Mouse (Mus musculus) adrenal gland, postnatal 0 days (tissue): ENCODE measurements around the gene Zfr2. TPM values are rescaled to one million over a fixed set of nuclear protein-coding genes. Genes with fewer than 3 reads are reported as not detected.
A peak's percentile ranks its signal among the peaks of the same experiment; 100 is the strongest.

Experiments used
- microRNA-seq: library from miRNA; unstranded; fragments of <30 nt; microRNA quantifications from one replicate; pipeline ENCODE4, GENCODE M21; 2016; ENCODE audit warnings: borderline replicate concordance; ENCODE audit not compliant: insufficient number of aligned reads
- polyA plus RNA-seq: library from polyadenylated mRNA; unstranded; fragments of >200 nt; fragmentation: Nextera tagmentation; extraction: Ambion mirVana; gene quantifications from 2 replicates; pipeline ENCODE4 v1.2.1, GENCODE M21; 2015

Gene Zfr2
- polyA plus RNA-seq = 5.5 and 7.2 TPM in 2 replicates

GRCm38 (mm10) chr10:81232580-81233225, at the start of gene Zfr2:
TSS of gene Zfr2 (plus strand) at chr10:81233155.

GRCm38 (mm10) chr10:81183805-81184204, 49.1 kb upstream of the Zfr2 start, which contains the start of gene 4930442H23Rik:
TSS of gene 4930442H23Rik (minus strand) at chr10:81183849.

GRCm38 (mm10) chr10:81201807-81202758, 30.9 kb upstream of the Zfr2 start, which contains the start of gene Nmrk2:
TSS of gene Nmrk2 (minus strand) at chr10:81202051.

GRCm38 (mm10) chr10:81230438-81231332, 2.3 kb upstream of the Zfr2 start, which contains the start of gene Atcay:
TSS of gene Atcay (minus strand) at chr10:81230833.

GRCm38 (mm10) chr10:81252424-81253419, 19.8 kb downstream of the Zfr2 start, which contains the start of gene Matk:
TSS of gene Matk (plus strand) at chr10:81252935.

GRCm38 (mm10) chr10:81266211-81267105, 33.5 kb downstream of the Zfr2 start, which contains the start of the genes Mrpl54 and Apba3:
TSS of gene Mrpl54 (minus strand) at chr10:81266934.
TSS of gene Apba3 (plus strand) at chr10:81266960.

GRCm38 (mm10) chr10:81291511-81292104, 58.7 kb downstream of the Zfr2 start, which contains the start of gene Tjp3:
TSS of gene Tjp3 (minus strand) at chr10:81291581.

GRCm38 (mm10) chr10:81292554-81293333, 59.8 kb downstream of the Zfr2 start, which contains the start of gene Pip5k1c:
TSS of gene Pip5k1c (plus strand) at chr10:81292963.

Small RNAs within 50 kb of the gene (microRNA-seq; reads per million reads assigned to microRNA genes)
- gene Mir3057 = 7.0 reads per million, percentile 10 among the genes with 10 or more reads in this experiment

Other genes with a start within 250 kb of the Zfr2 start
- 2.3 and 3.8 TPM in 2 replicates for gene Gng7, start 218.2 kb upstream of the Zfr2 start, polyA plus RNA-seq
- 1.9 and 4.9 TPM in 2 replicates for gene Diras1, start 207.5 kb upstream of the Zfr2 start, polyA plus RNA-seq
- 18.7 and 24.7 TPM in 2 replicates for gene Slc39a3, start 195.7 kb upstream of the Zfr2 start, polyA plus RNA-seq
- gene Sgta, start 173.0 kb upstream of the Zfr2 start, polyA plus RNA-seq = 110 and 143 TPM in 2 replicates
- gene Thop1, start 163.1 kb upstream of the Zfr2 start, polyA plus RNA-seq = 22.1 and 33.3 TPM in 2 replicates
- 6.4 and 8.8 TPM in 2 replicates for gene Creb3l3, start 134.3 kb upstream of the Zfr2 start, polyA plus RNA-seq
- 101 and 150 TPM in 2 replicates for gene Map2k2, start 127.2 kb upstream of the Zfr2 start, polyA plus RNA-seq
- 38.3 and 48.5 TPM in 2 replicates for gene Zbtb7a, start 97.9 kb upstream of the Zfr2 start, polyA plus RNA-seq
- gene Pias4, start 65.2 kb upstream of the Zfr2 start, polyA plus RNA-seq = 15.5 and 24.7 TPM in 2 replicates
- gene Eef2, start 56.5 kb upstream of the Zfr2 start, polyA plus RNA-seq = 323 and 361 TPM in 2 replicates
- gene Dapk3, start 50.1 kb upstream of the Zfr2 start, polyA plus RNA-seq = 45.5 and 58.7 TPM in 2 replicates
- 0.16 TPM in 1 of 2 replicates, not detected in the other for gene 4930442H23Rik, start 49.3 kb upstream of the Zfr2 start, polyA plus RNA-seq
- 0.13 TPM in 1 of 2 replicates, not detected in the other for gene Nmrk2, start 31.1 kb upstream of the Zfr2 start, polyA plus RNA-seq
- 2.4 and 8.1 TPM in 2 replicates for gene Atcay, start 2.3 kb upstream of the Zfr2 start, polyA plus RNA-seq
- 1.5 and 1.8 TPM in 2 replicates for gene Matk, start 19.8 kb downstream of the Zfr2 start, polyA plus RNA-seq
- 257 and 299 TPM in 2 replicates for gene Mrpl54, start 33.8 kb downstream of the Zfr2 start, polyA plus RNA-seq
- gene Apba3, start 33.8 kb downstream of the Zfr2 start, polyA plus RNA-seq = 29.0 and 34.3 TPM in 2 replicates
- gene Tjp3, start 58.4 kb downstream of the Zfr2 start, polyA plus RNA-seq = 0.76 and 1.2 TPM in 2 replicates
- gene Pip5k1c, start 59.8 kb downstream of the Zfr2 start, polyA plus RNA-seq = 29.5 and 37.8 TPM in 2 replicates
- gene Cactin, start 87.9 kb downstream of the Zfr2 start, polyA plus RNA-seq = 17.8 and 25.6 TPM in 2 replicates
- 28.4 and 31.0 TPM in 2 replicates for gene Tbxa2r, start 95.6 kb downstream of the Zfr2 start, polyA plus RNA-seq
- 0.11 and 0.12 TPM in 2 replicates for gene Gipc3, start 110.1 kb downstream of the Zfr2 start, polyA plus RNA-seq
- 59.6 and 78.9 TPM in 2 replicates for gene Hmg20b, start 117.3 kb downstream of the Zfr2 start, polyA plus RNA-seq
- 8.9 and 10.3 TPM in 2 replicates for gene Mfsd12, start 124.3 kb downstream of the Zfr2 start, polyA plus RNA-seq
- 0.95 and 2.1 TPM in 2 replicates for gene 4930404N11Rik, start 132.7 kb downstream of the Zfr2 start, polyA plus RNA-seq
- 42.1 and 63.2 TPM in 2 replicates for gene Fzr1, start 145.4 kb downstream of the Zfr2 start, polyA plus RNA-seq
- 62.7 and 76.5 TPM in 2 replicates for gene Dohh, start 151.3 kb downstream of the Zfr2 start, polyA plus RNA-seq
- 1.4 and 3.0 TPM in 2 replicates for gene Gm48551, start 151.3 kb downstream of the Zfr2 start, polyA plus RNA-seq
- gene Gm48552, start 155.8 kb downstream of the Zfr2 start, polyA plus RNA-seq = 0.77 and 1.2 TPM in 2 replicates
- gene Smim24, start 159.9 kb downstream of the Zfr2 start, polyA plus RNA-seq = 3.3 and 8.2 TPM in 2 replicates
- gene Nfic, start 222.5 kb downstream of the Zfr2 start, polyA plus RNA-seq = 65.6 and 73.8 TPM in 2 replicates
- gene Celf5, start 249.6 kb downstream of the Zfr2 start, polyA plus RNA-seq = 1.6 and 6.1 TPM in 2 replicates